Mouse (Mus musculus): ENCODE data around the gene Tgfbr3l.
A peak's percentile ranks its signal among the peaks of the same experiment; 100 is the strongest.

DNA sequence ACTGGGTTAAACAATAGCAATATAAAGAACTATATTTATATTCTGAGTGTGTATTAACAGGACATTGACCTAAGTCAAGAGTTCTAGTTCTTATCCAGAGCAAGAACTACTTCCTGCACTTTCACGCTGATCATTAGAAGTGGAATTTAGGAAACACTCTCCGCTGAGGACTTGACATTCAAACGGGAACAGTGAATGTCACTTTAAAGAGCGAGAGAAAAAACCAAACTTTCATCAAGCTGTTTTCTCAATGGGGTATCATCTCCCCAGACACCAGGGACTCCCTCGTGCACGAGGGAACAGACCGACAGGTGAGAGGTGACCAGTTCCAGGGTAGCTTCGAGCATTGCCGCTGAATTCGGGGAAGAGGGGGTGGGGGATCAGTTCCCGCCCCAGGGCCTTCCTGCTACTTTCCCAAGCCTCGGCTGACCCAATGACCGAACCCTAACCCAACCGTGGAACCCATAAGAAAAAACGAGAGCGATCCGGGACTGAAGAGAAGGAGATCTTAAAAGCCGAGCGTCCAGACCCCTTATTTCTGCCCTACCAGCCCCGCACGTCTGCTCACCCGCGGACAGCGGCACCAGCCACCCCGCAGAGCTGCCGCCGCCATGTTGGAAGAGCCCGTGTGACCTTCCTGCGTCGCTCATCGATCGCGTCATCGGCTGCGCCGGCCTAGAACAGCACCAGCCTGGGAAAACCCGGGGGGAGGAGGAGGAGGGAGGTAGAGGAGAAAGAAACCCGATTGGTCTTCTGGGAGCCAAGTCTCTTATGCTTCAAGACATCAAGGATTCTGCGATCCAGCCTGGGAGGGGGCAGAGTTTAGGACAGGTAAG lies 27.5 kb downstream of the Tgfbr3l start, which contains the start of gene Timm44:
- TF ChIP-seq CTCF (IDR thresholded peaks at IDR 0.05; ENCODE audit: extremely low read depth, insufficient read length, insufficient replicate concordance, low read depth, low read length) (0 out of 2 replicates have a peak, but pooled peaks have one; percentile 21), POLR2A (IDR thresholded peaks at IDR 0.05; ENCODE audit: low read depth, low read length) (peak; percentile 72)
